Mouse (Mus musculus) spleen, adult 2 months (tissue): ENCODE results near the gene Hist1h2bm. TPM values are rescaled to one million over a fixed set of nuclear protein-coding genes. Genes with fewer than 3 reads are reported as not detected.
"Not testable (repeated sequence)": the region's sequence is repeated elsewhere in the genome, so short reads cannot be mapped to it uniquely, and the experiment has no call there.

Experiments
- DNase-seq, 2 experiments: peaks; one replicate each; pipeline versions ENCODE4 v3.0.0 to v3.0.0-alpha.2; 2012 to 2021; ENCODE audit warnings: low spot score in 2 of 2, low read depth in 1 of 2
- H3K27ac ChIP-seq: fragments of 200-500 bp; 2 replicates; pipeline ENCODE4 v1.5.1; 2012; ENCODE audit warnings: low read length, inconsistent platforms; ENCODE audit not compliant: insufficient read depth
- H3K27me3 ChIP-seq: fragments of 200-500 bp; 2 replicates; pipeline ENCODE4 v1.6.1; 2012; ENCODE audit warnings: mild to moderate bottlenecking, moderate library complexity, low read length, inconsistent platforms; ENCODE audit not compliant: control insufficient read depth, insufficient read depth
- H3K36me3 ChIP-seq: fragments of 200-500 bp; 2 replicates; pipeline ENCODE4 v1.6.1; 2012; ENCODE audit warnings: mild to moderate bottlenecking, low read length, inconsistent platforms; ENCODE audit not compliant: control insufficient read depth, insufficient read depth
- H3K4me1 ChIP-seq: fragments of 200-500 bp; 2 replicates; pipeline ENCODE4 v1.6.1; 2011; ENCODE audit warnings: inconsistent platforms; ENCODE audit not compliant: control insufficient read depth, insufficient read depth, insufficient read length
- H3K4me3 ChIP-seq: fragments of 200-500 bp; 2 replicates; pipeline ENCODE4 v1.5.1; 2011; ENCODE audit warnings: mild to moderate bottlenecking, inconsistent platforms; ENCODE audit not compliant: insufficient read depth, insufficient read length; ENCODE audit errors: extremely low read depth
- CTCF ChIP-seq: fragments of 200-500 bp; IDR thresholded peaks from 2 replicates; pipeline ENCODE4 v1.5.1; 2011; ENCODE audit warnings: mild to moderate bottlenecking, inconsistent platforms; ENCODE audit not compliant: insufficient read depth, insufficient read length, insufficient replicate concordance; ENCODE audit errors: extremely low read depth
- POLR2A ChIP-seq: fragments of 200-500 bp; IDR thresholded peaks from 2 replicates; pipeline ENCODE4 v1.6.1; 2011; ENCODE audit warnings: low read depth, low read length, inconsistent platforms
- WGBS: fragments of 180-500 bp; shearing (Covaris S2); methylation state at CpG from one replicate; pipeline ENCODE4 v1.1.7; 2018; 5-methylcytosine and 5-hydroxymethylcytosine counted together
- polyA plus RNA-seq: library from polyadenylated mRNA; depleted of rRNA; stranded (reverse); fragments of >200 nt; gene quantifications from 2 replicates; pipeline ENCODE4 v1.2.3, GENCODE M21; 2012

The Hist1h2bm gene
- polyA plus RNA-seq, 1 experiment, result 12.9 TPM

- 69% methylated on average over 4 of the region's 4 CpGs for WGBS
- H3K36me3 ChIP-seq, result no peaks in the 10 kb centered on the region
- H3K4me1 ChIP-seq, result peaks cover 9% of the 10 kb centered on the region
- no peaks in the 10 kb centered on the region for H3K27me3 ChIP-seq
- TF ChIP-seq CTCF (no peak), POLR2A (no peak)
- H3K4me3 ChIP-seq, result peak overlapping the region; percentile 27; the same call in 1 of the 2 replicates
- no peak overlapping the region for H3K27ac ChIP-seq
- no peak for DNase-seq
Measured at GRCm38 (mm10) chr13:21718381-21719080, 3.3 kb upstream of the Hist1h2bm start.

- DNase-seq, H3K36me3 ChIP-seq, H3K4me1 ChIP-seq, H3K27me3 ChIP-seq: not testable (repeated sequence)
- H3K4me3 ChIP-seq, result peak overlapping the region; percentile 66
- 2% methylated on average over 28 of the region's 44 CpGs for WGBS
- peak overlapping the region; percentile 85 for H3K27ac ChIP-seq
Measured at GRCm38 (mm10) chr13:21721107-21721756, 612 bp upstream of the Hist1h2bm start.

- no peaks in the 10 kb centered on the region for H3K27me3 ChIP-seq
- no peaks in the 10 kb centered on the region for H3K36me3 ChIP-seq
- TF ChIP-seq POLR2A (no peak), CTCF (no peak)
- 7% methylated on average over 11 of the region's 11 CpGs for WGBS
- peak overlapping the region; percentile 58; the same call in 1 of the 2 replicates for H3K4me3 ChIP-seq
- H3K27ac ChIP-seq, result peak overlapping the region; percentile 83; the same call in 1 of the 2 replicates
- DNase-seq, result no peak
- H3K4me1 ChIP-seq, result peaks cover 9% of the 10 kb centered on the region
Measured at GRCm38 (mm10) chr13:21722373-21722925, 605 bp downstream of the Hist1h2bm start.

- Histone ChIP-seq H3K27me3 (no peaks in the 10 kb centered on the region), H3K4me3 (no peak overlapping the region), H3K4me1 (peaks cover 6% of the 10 kb centered on the region; the same call in 1 of the 2 replicates), H3K27ac (no peak overlapping the region), H3K36me3 (no peaks in the 10 kb centered on the region)
- DNase-seq, result no peak
- TF ChIP-seq CTCF, result no peak
- no peak for TF ChIP-seq POLR2A
- 55% methylated on average over 5 of the region's 5 CpGs for WGBS
Measured at GRCm38 (mm10) chr13:21722993-21723836, 1.4 kb downstream of the Hist1h2bm start.

- TF ChIP-seq CTCF, result no peak
- no peak for TF ChIP-seq POLR2A
- no peaks in the 10 kb centered on the region for H3K36me3 ChIP-seq
- H3K4me1 ChIP-seq, result no peaks in the 10 kb centered on the region
- WGBS, result 86% methylated on average over 11 of the region's 11 CpGs
- no peaks in the 10 kb centered on the region for H3K27me3 ChIP-seq
- no peak for DNase-seq
- no peak overlapping the region for H3K27ac ChIP-seq
- H3K4me3 ChIP-seq, result no peak overlapping the region
Measured at GRCm38 (mm10) chr13:21727948-21728572, 6.2 kb downstream of the Hist1h2bm start.

GRCm38 (mm10) chr13:21729544-21729943, 7.7 kb downstream of the Hist1h2bm start:
- WGBS, result 63% methylated on average over 1 of the region's 1 CpGs
- no peak for TF ChIP-seq CTCF
- no peak for TF ChIP-seq POLR2A
- H3K4me3 ChIP-seq, result no peak overlapping the region
- H3K27ac ChIP-seq, result no peak overlapping the region
- no peak for DNase-seq
- H3K36me3 ChIP-seq, result no peaks in the 10 kb centered on the region
- no peaks in the 10 kb centered on the region for H3K27me3 ChIP-seq
- no peaks in the 10 kb centered on the region for H3K4me1 ChIP-seq
